Mouse (Mus musculus) midbrain, embryonic 10.5 days (tissue): ENCODE data around the gene Atp13a4. TPM values are rescaled to one million over a fixed set of nuclear protein-coding genes. Genes with fewer than 3 reads are reported as not detected.

Experiments used
- DNase-seq: peaks from one replicate; pipeline ENCODE4 v3.0.0-alpha.2; 2017; ENCODE audit warnings: low spot score
- H3K27ac ChIP-seq: fragments of 300-500 bp; sonication (generic); replicated peaks from 2 replicates; pipeline ENCODE4 v1.5.1; 2016; ENCODE audit warnings: mild to moderate bottlenecking
- H3K27me3 ChIP-seq: fragments of 300-500 bp; sonication (generic); 2 replicates; pipeline ENCODE4 v1.6.1; 2016; ENCODE audit warnings: low read depth, mild to moderate bottlenecking; ENCODE audit not compliant: poor library complexity, severe bottlenecking
- H3K36me3 ChIP-seq: fragments of 300-500 bp; sonication (generic); 2 replicates; pipeline ENCODE4 v1.6.1; 2016; ENCODE audit warnings: mild to moderate bottlenecking, moderate library complexity
- H3K4me1 ChIP-seq: fragments of 300-500 bp; sonication (generic); 2 replicates; pipeline ENCODE4 v1.6.1; 2016
- H3K4me3 ChIP-seq: fragments of 300-500 bp; sonication (generic); 2 replicates; pipeline ENCODE4 v1.5.1; 2016; ENCODE audit warnings: mild to moderate bottlenecking, moderate library complexity
- H3K9me3 ChIP-seq: fragments of 300-500 bp; sonication (generic); replicated peaks from 2 replicates; pipeline ENCODE4 v1.6.1; 2016; ENCODE audit warnings: mild to moderate bottlenecking
- WGBS: fragments of 180-500 bp; shearing (Covaris S2); methylation state at CpG from one replicate; pipeline ENCODE4 v1.1.7; 2016; 5-methylcytosine and 5-hydroxymethylcytosine counted together
- polyA plus RNA-seq: library from polyadenylated mRNA; unstranded; fragments of >200 nt; fragmentation: Nextera tagmentation; extraction: Ambion mirVana; gene quantifications from 2 replicates; pipeline ENCODE4 v1.2.1, GENCODE M21; 2016

Atp13a4 gene
- polyA plus RNA-seq, 1 experiment from 2014 or later, result 0.47 TPM

GRCm38 (mm10) chr16:29453282-29453681 lies 91.4 kb downstream of the Atp13a4 start:
- no peaks in the 10 kb centered on the region for H3K4me1 ChIP-seq
- H3K36me3 ChIP-seq, result no peaks in the 10 kb centered on the region
- no peak overlapping the region for H3K4me3 ChIP-seq
- no peaks in the 10 kb centered on the region for H3K27me3 ChIP-seq
- no peaks in the 10 kb centered on the region for H3K9me3 ChIP-seq
- 91% methylated on average over 6 of the region's 6 CpGs for WGBS
- DNase-seq, result no peak
- H3K27ac ChIP-seq, result no peak overlapping the region

GRCm38 (mm10) chr16:29451706-29452105 lies 93.0 kb downstream of the Atp13a4 start:
- 61% methylated on average over 3 of the region's 3 CpGs for WGBS

DNA sequence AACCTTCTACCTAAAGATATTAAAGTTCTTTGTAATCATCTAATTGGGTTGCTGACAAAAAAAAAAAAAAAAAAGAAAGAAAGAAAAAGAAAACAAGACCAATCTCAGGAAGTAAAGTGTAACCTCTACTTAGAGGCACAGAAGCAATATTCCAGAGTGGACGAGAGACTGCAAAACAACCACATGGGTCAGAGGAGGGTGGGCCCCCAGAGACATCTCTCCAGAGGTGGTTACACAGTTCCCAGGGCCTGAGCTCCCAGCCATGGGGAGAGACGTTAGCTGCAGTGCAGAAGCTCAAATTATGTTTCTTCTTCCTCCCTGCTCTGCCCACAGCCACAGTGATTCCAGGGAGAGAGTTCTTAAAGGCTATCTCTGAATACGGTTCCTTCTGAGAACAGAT lies 102.5 kb downstream of the Atp13a4 start:
- H3K27me3 ChIP-seq, result no peaks in the 10 kb centered on the region
- WGBS, result 62% methylated on average over 3 of the region's 3 CpGs
- no peaks in the 10 kb centered on the region for H3K36me3 ChIP-seq

More at GRCm38 (mm10) chr16:29451706-29452105, 93.0 kb downstream of the Atp13a4 start:
- no peaks in the 10 kb centered on the region for H3K27me3 ChIP-seq
- H3K4me3 ChIP-seq, result no peak overlapping the region
- no peaks in the 10 kb centered on the region for H3K36me3 ChIP-seq
- H3K9me3 ChIP-seq, result no peaks in the 10 kb centered on the region
- DNase-seq, result peak; percentile 36
- no peak overlapping the region for H3K27ac ChIP-seq
- H3K4me1 ChIP-seq, result no peaks in the 10 kb centered on the region

GRCm38 (mm10) chr16:29441405-29441985 lies 103.2 kb downstream of the Atp13a4 start:
- Histone ChIP-seq H3K4me3 (no peak overlapping the region), H3K36me3 (no peaks in the 10 kb centered on the region), H3K27ac (no peak overlapping the region), H3K4me1 (peaks cover 4% of the 10 kb centered on the region; the same call in 1 of the 2 replicates), H3K9me3 (no peaks in the 10 kb centered on the region), H3K27me3 (no peaks in the 10 kb centered on the region)
- DNase-seq, result no peak
- WGBS, result 81% methylated on average over 10 of the region's 10 CpGs

More for the DNA sequence above, 102.5 kb downstream of the Atp13a4 start:
- peaks cover 4% of the 10 kb centered on the region; the same call in 1 of the 2 replicates for H3K4me1 ChIP-seq
- DNase-seq, result no peak
- no peak overlapping the region for H3K4me3 ChIP-seq
- no peak overlapping the region for H3K27ac ChIP-seq
- H3K9me3 ChIP-seq, result no peaks in the 10 kb centered on the region

DNA sequence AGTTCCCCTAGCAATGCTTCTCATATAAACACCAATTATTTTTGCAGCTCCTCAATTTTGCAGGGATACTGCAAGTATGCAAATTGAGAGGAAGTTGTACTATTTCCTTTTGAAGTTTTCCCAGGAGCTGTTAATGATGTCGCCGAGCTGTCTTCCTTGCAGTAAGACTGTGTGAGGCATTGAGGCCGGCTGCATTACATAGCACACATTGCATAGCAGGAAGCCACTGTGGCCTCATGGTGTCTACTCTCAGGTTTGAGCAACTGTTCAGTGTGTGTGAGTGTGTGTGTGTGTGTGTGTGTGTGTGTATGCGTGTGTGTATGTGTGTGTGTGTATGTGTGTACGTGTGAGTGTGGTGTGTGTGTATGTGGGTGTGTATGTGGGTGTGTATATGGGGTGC lies 106.6 kb downstream of the Atp13a4 start:
- no peak for DNase-seq
- 87% methylated on average over 5 of the region's 5 CpGs for WGBS
- Histone ChIP-seq H3K27ac (no peak overlapping the region), H3K9me3 (no peaks in the 10 kb centered on the region), H3K4me3 (no peak overlapping the region), H3K36me3 (no peaks in the 10 kb centered on the region), H3K4me1 (peaks cover 4% of the 10 kb centered on the region; the same call in 1 of the 2 replicates), H3K27me3 (no peaks in the 10 kb centered on the region)

GRCm38 (mm10) chr16:29435746-29436145 lies 108.9 kb downstream of the Atp13a4 start:
- Histone ChIP-seq H3K4me3 (no peak overlapping the region), H3K36me3 (no peaks in the 10 kb centered on the region), H3K27ac (no peak overlapping the region), H3K27me3 (no peaks in the 10 kb centered on the region), H3K9me3 (no peaks in the 10 kb centered on the region), H3K4me1 (no peaks in the 10 kb centered on the region)
- whole genome bisulfite sequencing, result 84% methylated on average over 6 of the region's 6 CpGs
- DNase-seq, result no peak

GRCm38 (mm10) chr16:29434712-29435111 lies 110.0 kb downstream of the Atp13a4 start:
- no peaks in the 10 kb centered on the region for H3K4me1 ChIP-seq
- 19% methylated on average over 5 of the region's 5 CpGs for whole genome bisulfite sequencing
- H3K9me3 ChIP-seq, result no peaks in the 10 kb centered on the region
- no peak overlapping the region for H3K27ac ChIP-seq
- H3K4me3 ChIP-seq, result no peak overlapping the region
- H3K27me3 ChIP-seq, result no peaks in the 10 kb centered on the region
- H3K36me3 ChIP-seq, result no peaks in the 10 kb centered on the region
- peak; percentile 32 for DNase-seq

- Histone ChIP-seq H3K36me3 (no peaks in the 10 kb centered on the region), H3K27ac (no peak overlapping the region), H3K9me3 (no peaks in the 10 kb centered on the region), H3K4me3 (no peak overlapping the region), H3K4me1 (no peaks in the 10 kb centered on the region), H3K27me3 (no peaks in the 10 kb centered on the region)
- DNase-seq, result no peak
- WGBS, result 91% methylated on average over 6 of the region's 6 CpGs
Measured at GRCm38 (mm10) chr16:29414822-29415221, 129.8 kb downstream of the Atp13a4 start.

- Histone ChIP-seq H3K36me3 (no peaks in the 10 kb centered on the region), H3K9me3 (no peaks in the 10 kb centered on the region), H3K4me1 (no peaks in the 10 kb centered on the region), H3K4me3 (no peak overlapping the region), H3K27ac (no peak overlapping the region), H3K27me3 (no peaks in the 10 kb centered on the region)
- DNase-seq, result no peak
- whole genome bisulfite sequencing, result 94% methylated on average over 10 of the region's 10 CpGs
Measured at GRCm38 (mm10) chr16:29407319-29407718, 137.3 kb downstream of the Atp13a4 start.

GRCm38 (mm10) chr16:29399079-29399478 lies 145.6 kb downstream of the Atp13a4 start:
- Histone ChIP-seq H3K36me3 (no peaks in the 10 kb centered on the region), H3K27me3 (no peaks in the 10 kb centered on the region), H3K4me1 (no peaks in the 10 kb centered on the region), H3K4me3 (no peak overlapping the region), H3K27ac (no peak overlapping the region), H3K9me3 (no peaks in the 10 kb centered on the region)
- WGBS, result 90% methylated on average over 1 of the region's 2 CpGs
- no peak for DNase-seq

DNA sequence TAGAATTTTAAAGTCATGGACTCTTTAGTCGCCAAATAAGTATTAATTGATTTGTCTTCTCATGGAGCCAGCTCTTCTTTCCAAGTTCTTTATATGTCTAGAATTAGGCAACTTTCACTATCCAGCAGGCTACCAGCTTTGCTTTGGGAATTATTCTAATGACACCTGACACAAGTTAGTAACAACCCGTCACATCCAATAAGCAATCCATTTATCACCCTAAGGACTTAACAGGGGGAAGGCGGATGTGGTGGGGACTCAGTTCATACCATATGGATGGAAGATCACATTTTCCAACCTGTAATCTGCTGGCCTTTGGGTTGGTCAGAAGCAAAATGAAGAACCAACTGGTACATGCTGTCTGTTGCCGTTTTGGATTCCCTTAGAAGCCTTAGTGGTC lies 159.9 kb downstream of the Atp13a4 start:
- Histone ChIP-seq H3K9me3 (no peaks in the 10 kb centered on the region), H3K27me3 (no peaks in the 10 kb centered on the region), H3K4me1 (0 out of 2 replicates have a peak, but pooled peaks cover 3% of the 10 kb centered on the region), H3K27ac (no peak overlapping the region), H3K4me3 (no peak overlapping the region), H3K36me3 (no peaks in the 10 kb centered on the region)
- no peak for DNase-seq
- WGBS, result 83% methylated on average over 4 of the region's 4 CpGs

GRCm38 (mm10) chr16:29378458-29378857 lies 166.2 kb downstream of the Atp13a4 start, which contains the start of gene Atp13a5:
Atp13a5 (minus strand) TSS chr16:29378732.
- Histone ChIP-seq H3K27me3 (no peaks in the 10 kb centered on the region), H3K27ac (no peak within 1 kb of the TSS), H3K4me3 (no peak within 1 kb of the TSS), H3K4me1 (no peaks in the 10 kb centered on the region), H3K36me3 (no peaks in the 10 kb centered on the region), H3K9me3 (no peaks in the 10 kb centered on the region)
- WGBS, result 85% methylated on average over 4 of the region's 4 CpGs
- no peak for DNase-seq

DNA sequence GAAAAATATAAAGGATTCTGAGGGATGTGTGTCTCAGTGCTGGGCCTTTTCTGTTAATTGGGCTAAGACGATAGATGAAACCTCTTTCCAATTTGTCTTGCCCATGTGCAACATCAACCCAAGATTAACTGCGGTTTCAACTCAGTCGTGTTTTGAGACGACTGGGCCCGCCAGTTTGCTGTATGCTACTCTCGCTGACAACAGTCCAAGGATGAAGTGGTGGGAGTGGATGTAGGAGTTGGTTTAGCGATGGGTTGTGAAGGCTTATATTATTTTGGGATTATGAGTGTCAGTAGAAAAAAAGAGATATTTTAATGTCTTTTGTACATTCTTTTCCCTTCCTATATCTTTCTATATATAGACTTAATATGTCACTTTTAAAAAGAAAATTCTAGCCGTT lies 170.0 kb downstream of the Atp13a4 start:
- no peaks in the 10 kb centered on the region for H3K4me1 ChIP-seq
- no peaks in the 10 kb centered on the region for H3K9me3 ChIP-seq
- no peak for DNase-seq
- no peak overlapping the region for H3K27ac ChIP-seq
- no peaks in the 10 kb centered on the region for H3K36me3 ChIP-seq
- no peaks in the 10 kb centered on the region for H3K27me3 ChIP-seq
- H3K4me3 ChIP-seq, result no peak overlapping the region
- 92% methylated on average over 8 of the region's 8 CpGs for WGBS
